Mouse (Mus musculus): ENCODE results near the gene Dnase1l1. TPM values are rescaled to one million over a fixed set of nuclear protein-coding genes. Genes with fewer than 3 reads are reported as not detected.

Gene Dnase1l1
- polyA plus RNA-seq (2014; fragmentation: Illumina TruSeq; extraction: RNeasy Lipid Tissue Mini Kit (QIAGEN cat#74804); ENCODE audit: low read depth, low replicate concordance) = 7.3 TPM

GRCm38 (mm10) chrX:74281732-74282394 lies at the start of gene Dnase1l1, which contains the start of gene Taz:
Gene Dnase1l1 (minus strand): TSS chrX:74282337.
Gene Taz (plus strand): TSS chrX:74281912.

GRCm38 (mm10) chrX:74328725-74329161 lies 46.6 kb upstream of the Dnase1l1 start, which contains the start of gene Plxna3:
Gene Plxna3 (plus strand): TSS chrX:74329066.

GRCm38 (mm10) chrX:74312540-74313464 lies 30.7 kb upstream of the Dnase1l1 start, which contains the start of gene Fam50a:
Gene Fam50a (plus strand): TSS chrX:74313033.

GRCm38 (mm10) chrX:74304867-74305700 lies 22.9 kb upstream of the Dnase1l1 start, which contains the start of gene Gdi1:
Gene Gdi1 (plus strand): TSS chrX:74304998.

GRCm38 (mm10) chrX:74296538-74297448 lies 14.7 kb upstream of the Dnase1l1 start, which contains the start of gene Atp6ap1:
Gene Atp6ap1 (plus strand): TSS chrX:74297097.

GRCm38 (mm10) chrX:74270062-74270901 lies 11.9 kb downstream of the Dnase1l1 start, which contains the start of gene Rpl10:
Gene Rpl10 (plus strand): TSS chrX:74270812.

GRCm38 (mm10) chrX:74254153-74254887 lies 27.8 kb downstream of the Dnase1l1 start, which contains the start of gene Emd:
Gene Emd (plus strand): TSS chrX:74254687.

GRCm38 (mm10) chrX:74249615-74250014 lies 32.5 kb downstream of the Dnase1l1 start, which contains the start of gene Flna:
Gene Flna (minus strand): TSS chrX:74249820.

Other genes starting within 250 kb of the Dnase1l1 start
- gene Opn1mw, start 154.9 kb downstream of the Dnase1l1 start, polyA plus RNA-seq (2014; fragmentation: Illumina TruSeq; extraction: RNeasy Lipid Tissue Mini Kit (QIAGEN cat#74804); ENCODE audit: low read depth, low replicate concordance) = not detected
- 4.2 TPM for gene Mecp2, start 147.0 kb downstream of the Dnase1l1 start, polyA plus RNA-seq (2014; fragmentation: Illumina TruSeq; extraction: RNeasy Lipid Tissue Mini Kit (QIAGEN cat#74804); ENCODE audit: low read depth, low replicate concordance)
- gene Tex28, start 114.5 kb downstream of the Dnase1l1 start, polyA plus RNA-seq (2014; fragmentation: Illumina TruSeq; extraction: RNeasy Lipid Tissue Mini Kit (QIAGEN cat#74804); ENCODE audit: low read depth, low replicate concordance) = not detected
- not detected for gene Tktl1, start 105.1 kb downstream of the Dnase1l1 start, polyA plus RNA-seq (2014; fragmentation: Illumina TruSeq; extraction: RNeasy Lipid Tissue Mini Kit (QIAGEN cat#74804); ENCODE audit: low read depth, low replicate concordance)
- 7.1 TPM for gene Flna, start 32.5 kb downstream of the Dnase1l1 start, polyA plus RNA-seq (2014; fragmentation: Illumina TruSeq; extraction: RNeasy Lipid Tissue Mini Kit (QIAGEN cat#74804); ENCODE audit: low read depth, low replicate concordance)
- gene Emd, start 27.6 kb downstream of the Dnase1l1 start, polyA plus RNA-seq (2014; fragmentation: Illumina TruSeq; extraction: RNeasy Lipid Tissue Mini Kit (QIAGEN cat#74804); ENCODE audit: low read depth, low replicate concordance) = 18.4 TPM
- gene Rpl10, start 11.5 kb downstream of the Dnase1l1 start, polyA plus RNA-seq (2014; fragmentation: Illumina TruSeq; extraction: RNeasy Lipid Tissue Mini Kit (QIAGEN cat#74804); ENCODE audit: low read depth, low replicate concordance) = 843 TPM
- 25.2 TPM for gene Taz, start 425 bp downstream of the Dnase1l1 start, polyA plus RNA-seq (2014; fragmentation: Illumina TruSeq; extraction: RNeasy Lipid Tissue Mini Kit (QIAGEN cat#74804); ENCODE audit: low read depth, low replicate concordance)
- 73.7 TPM for gene Atp6ap1, start 14.8 kb upstream of the Dnase1l1 start, polyA plus RNA-seq (2014; fragmentation: Illumina TruSeq; extraction: RNeasy Lipid Tissue Mini Kit (QIAGEN cat#74804); ENCODE audit: low read depth, low replicate concordance)
- gene Gdi1, start 22.7 kb upstream of the Dnase1l1 start, polyA plus RNA-seq (2014; fragmentation: Illumina TruSeq; extraction: RNeasy Lipid Tissue Mini Kit (QIAGEN cat#74804); ENCODE audit: low read depth, low replicate concordance) = 65.8 TPM
- 11.2 TPM for gene Fam50a, start 30.7 kb upstream of the Dnase1l1 start, polyA plus RNA-seq (2014; fragmentation: Illumina TruSeq; extraction: RNeasy Lipid Tissue Mini Kit (QIAGEN cat#74804); ENCODE audit: low read depth, low replicate concordance)
- 0.13 TPM for gene Plxna3, start 46.7 kb upstream of the Dnase1l1 start, polyA plus RNA-seq (2014; fragmentation: Illumina TruSeq; extraction: RNeasy Lipid Tissue Mini Kit (QIAGEN cat#74804); ENCODE audit: low read depth, low replicate concordance)
- 10.4 TPM for gene Lage3, start 71.3 kb upstream of the Dnase1l1 start, polyA plus RNA-seq (2014; fragmentation: Illumina TruSeq; extraction: RNeasy Lipid Tissue Mini Kit (QIAGEN cat#74804); ENCODE audit: low read depth, low replicate concordance)
- 19.5 TPM for gene Ubl4a, start 90.9 kb upstream of the Dnase1l1 start, polyA plus RNA-seq (2014; fragmentation: Illumina TruSeq; extraction: RNeasy Lipid Tissue Mini Kit (QIAGEN cat#74804); ENCODE audit: low read depth, low replicate concordance)
- 2.3 TPM for gene Slc10a3, start 91.0 kb upstream of the Dnase1l1 start, polyA plus RNA-seq (2014; fragmentation: Illumina TruSeq; extraction: RNeasy Lipid Tissue Mini Kit (QIAGEN cat#74804); ENCODE audit: low read depth, low replicate concordance)
- gene Fam3a, start 110.9 kb upstream of the Dnase1l1 start, polyA plus RNA-seq (2014; fragmentation: Illumina TruSeq; extraction: RNeasy Lipid Tissue Mini Kit (QIAGEN cat#74804); ENCODE audit: low read depth, low replicate concordance) = 4.7 TPM
- 44.8 TPM for gene Ikbkg, start 111.0 kb upstream of the Dnase1l1 start, polyA plus RNA-seq (2014; fragmentation: Illumina TruSeq; extraction: RNeasy Lipid Tissue Mini Kit (QIAGEN cat#74804); ENCODE audit: low read depth, low replicate concordance)
- gene G6pdx, start 146.9 kb upstream of the Dnase1l1 start, polyA plus RNA-seq (2014; fragmentation: Illumina TruSeq; extraction: RNeasy Lipid Tissue Mini Kit (QIAGEN cat#74804); ENCODE audit: low read depth, low replicate concordance) = 1.2 TPM
- gene Gm6880, start 199.1 kb upstream of the Dnase1l1 start, polyA plus RNA-seq (2014; fragmentation: Illumina TruSeq; extraction: RNeasy Lipid Tissue Mini Kit (QIAGEN cat#74804); ENCODE audit: low read depth, low replicate concordance) = not detected